Mouse (Mus musculus): ENCODE results near the gene Creb5.

DNA sequence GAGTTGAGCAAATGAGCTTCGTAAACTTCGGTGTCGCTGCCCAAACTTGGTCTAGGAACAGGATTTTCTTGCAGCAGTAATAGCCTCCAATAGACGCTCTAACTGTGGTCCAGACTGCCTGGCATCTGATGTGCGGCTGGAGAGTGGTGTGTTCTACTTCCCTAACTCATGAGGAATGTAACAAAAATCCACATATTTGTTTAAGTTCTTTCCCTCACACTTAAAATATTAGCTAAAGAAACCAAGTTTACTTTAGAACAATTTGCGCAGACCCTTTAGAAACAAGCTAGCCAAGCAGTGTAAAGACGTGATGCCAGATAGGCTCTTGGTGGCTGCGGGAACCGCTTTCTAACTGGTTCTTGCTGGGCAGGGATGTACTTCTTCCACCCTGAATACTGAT is 428.9 kb downstream of the Creb5 start:
- TF ChIP-seq CTCF (IDR thresholded peaks at IDR 0.05; ENCODE audit: low read depth) (no peak), EP300 (IDR thresholded peaks at IDR 0.05; ENCODE audit: low read depth) (no peak)
